Mouse (Mus musculus): Measurements from ENCODE around the gene Ptrhd1. TPM values are rescaled to one million over a fixed set of nuclear protein-coding genes. Genes with fewer than 3 reads are reported as not detected.

Ptrhd1 gene
- polyA plus RNA-seq, 1 experiment: 6.6 TPM

DNA sequence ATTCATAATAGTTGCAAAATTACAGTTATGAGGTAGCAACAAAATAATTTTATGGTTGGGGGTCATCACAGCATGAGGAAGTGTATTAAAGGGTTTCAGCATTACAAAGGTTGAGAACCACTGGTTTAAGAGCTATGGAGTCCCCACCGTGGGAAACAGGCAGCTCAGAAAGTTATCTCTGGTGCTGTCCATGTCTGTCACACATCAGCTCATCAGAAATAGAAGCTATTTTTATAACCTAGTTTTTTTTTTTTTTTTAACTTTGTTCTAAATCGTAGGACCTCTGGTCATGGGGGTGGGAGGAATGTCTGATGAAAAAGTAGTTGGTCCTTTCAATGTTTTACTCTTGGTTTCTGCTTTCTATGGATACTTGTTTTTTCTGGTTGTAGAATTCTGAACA lies 10.0 kb downstream of the Ptrhd1 start:
- no peak for DNase-seq (ENCODE audit: low read depth)

DNA sequence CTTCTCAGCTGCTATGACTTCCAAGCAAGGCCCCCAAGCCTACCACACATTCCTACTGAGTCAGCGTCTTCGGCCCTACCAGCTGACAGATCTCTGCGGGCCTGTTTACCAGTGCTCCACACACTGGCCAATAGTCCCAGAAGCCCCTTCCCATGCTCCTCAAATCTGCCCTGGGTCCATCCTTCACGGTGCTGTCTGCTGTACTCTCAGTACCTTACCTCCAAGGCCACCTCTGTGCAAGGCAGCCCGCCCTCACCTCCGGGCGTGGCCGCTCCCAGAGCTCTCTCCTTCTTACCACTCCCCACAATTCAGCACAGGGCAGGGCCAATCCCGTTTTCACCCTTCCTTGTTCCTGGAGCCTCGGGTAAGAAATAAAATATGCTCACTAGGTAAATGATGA lies 11.9 kb downstream of the Ptrhd1 start:
- no peak for DNase-seq (ENCODE audit: low read depth)

DNA sequence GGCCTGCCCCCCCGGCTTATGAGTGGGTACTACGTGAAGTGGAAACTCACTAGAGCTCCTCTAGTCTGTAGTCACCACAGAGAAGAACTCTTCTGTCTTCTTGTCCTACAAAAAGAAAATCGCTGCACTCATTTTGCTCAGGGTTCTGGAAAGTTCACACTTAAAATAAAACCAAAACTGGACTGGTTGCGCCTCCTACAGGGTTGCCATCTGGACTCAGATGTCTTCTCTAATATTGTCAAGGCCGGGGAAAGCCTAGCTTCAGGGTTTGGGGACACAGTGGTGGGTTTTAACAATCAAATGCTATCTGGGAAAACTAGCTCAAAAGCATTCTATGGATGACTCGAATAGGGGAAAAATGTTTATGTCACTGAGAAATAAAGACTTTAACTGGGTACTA lies 16.0 kb downstream of the Ptrhd1 start:
- no peak for DNase-seq (ENCODE audit: low read depth)

DNA sequence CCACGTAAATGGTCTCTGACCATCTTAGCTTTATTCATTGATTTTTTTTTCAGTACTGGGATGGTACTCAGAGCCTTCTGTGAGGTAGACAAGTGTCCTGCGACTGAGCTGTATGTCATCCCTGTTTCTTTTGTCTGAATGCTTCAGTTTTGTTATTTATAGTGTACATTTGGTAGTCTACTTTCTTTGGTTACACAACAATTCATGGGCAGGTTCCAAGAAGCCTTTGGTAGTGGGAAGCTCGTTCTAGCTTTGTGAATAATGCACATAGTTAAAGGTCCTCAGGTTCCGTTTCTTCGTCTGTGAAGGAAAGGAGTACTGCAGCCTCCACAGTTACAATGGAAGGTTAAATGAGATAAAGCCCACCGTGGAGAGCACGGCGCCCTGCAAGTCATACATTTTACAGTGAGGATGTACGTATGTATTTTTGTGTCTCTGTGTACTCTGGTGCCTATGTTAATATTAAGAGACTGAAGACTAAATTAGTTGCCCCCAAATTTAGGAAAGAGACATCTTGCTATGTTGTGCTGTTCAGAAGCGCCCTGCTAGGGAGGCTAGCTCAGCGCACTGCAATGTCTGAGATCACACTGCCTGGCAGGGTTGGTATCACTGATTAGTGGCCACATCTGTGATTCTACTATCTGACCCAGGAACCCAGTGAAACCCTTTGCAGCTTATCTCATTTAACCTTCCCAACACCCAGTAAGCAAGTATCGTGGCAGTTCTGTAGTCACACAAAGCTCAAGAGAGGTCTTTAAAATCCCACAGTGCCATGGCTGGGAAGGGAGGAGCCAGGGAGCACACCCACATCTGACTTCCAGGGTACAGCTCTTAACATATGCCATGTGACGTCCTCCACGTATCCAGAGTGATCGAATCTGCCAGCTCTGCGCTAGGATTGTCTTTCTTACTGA lies 19.2 kb downstream of the Ptrhd1 start:
- no peak for DNase-seq (ENCODE audit: low read depth)

DNA sequence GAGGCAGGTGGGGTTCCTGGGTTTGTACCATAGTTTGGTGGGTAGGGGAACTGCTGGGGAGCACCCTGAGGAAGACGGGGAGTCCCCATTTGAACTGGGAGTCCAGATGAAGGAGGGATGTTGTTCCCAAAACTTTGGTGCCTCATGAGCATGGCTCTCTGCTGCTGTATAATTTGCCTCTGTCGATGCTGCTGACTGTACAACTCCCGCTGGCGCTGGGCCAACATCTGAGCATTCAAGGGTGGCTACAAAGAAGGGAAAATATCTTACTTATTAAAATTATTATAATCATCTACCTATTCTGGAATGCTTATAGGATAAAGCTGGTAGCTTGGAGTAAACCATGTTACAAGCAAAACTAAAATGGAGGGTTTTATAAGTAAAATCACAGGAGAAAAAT lies 33.9 kb downstream of the Ptrhd1 start:
- no peak for DNase-seq (ENCODE audit: low read depth)

DNA sequence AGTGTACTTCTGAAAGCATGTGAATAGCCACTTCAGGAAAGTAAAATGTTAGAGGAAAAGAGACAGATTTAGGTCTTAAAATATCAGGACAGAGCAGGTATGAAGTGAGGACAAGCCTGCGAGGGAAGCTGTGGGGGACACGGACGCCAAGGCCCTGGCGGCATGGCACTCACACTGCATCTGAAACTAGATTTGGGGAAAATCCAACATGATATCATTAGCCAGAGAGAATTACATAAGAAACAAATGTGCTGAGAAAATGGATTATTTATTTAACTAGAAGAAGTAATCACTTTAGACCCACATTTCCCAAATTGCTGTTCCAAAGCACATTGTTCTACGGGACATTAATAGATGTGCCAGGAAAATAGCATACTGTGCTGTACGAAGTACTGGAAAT lies 37.3 kb downstream of the Ptrhd1 start:
- no peak for DNase-seq (ENCODE audit: low read depth)

DNA sequence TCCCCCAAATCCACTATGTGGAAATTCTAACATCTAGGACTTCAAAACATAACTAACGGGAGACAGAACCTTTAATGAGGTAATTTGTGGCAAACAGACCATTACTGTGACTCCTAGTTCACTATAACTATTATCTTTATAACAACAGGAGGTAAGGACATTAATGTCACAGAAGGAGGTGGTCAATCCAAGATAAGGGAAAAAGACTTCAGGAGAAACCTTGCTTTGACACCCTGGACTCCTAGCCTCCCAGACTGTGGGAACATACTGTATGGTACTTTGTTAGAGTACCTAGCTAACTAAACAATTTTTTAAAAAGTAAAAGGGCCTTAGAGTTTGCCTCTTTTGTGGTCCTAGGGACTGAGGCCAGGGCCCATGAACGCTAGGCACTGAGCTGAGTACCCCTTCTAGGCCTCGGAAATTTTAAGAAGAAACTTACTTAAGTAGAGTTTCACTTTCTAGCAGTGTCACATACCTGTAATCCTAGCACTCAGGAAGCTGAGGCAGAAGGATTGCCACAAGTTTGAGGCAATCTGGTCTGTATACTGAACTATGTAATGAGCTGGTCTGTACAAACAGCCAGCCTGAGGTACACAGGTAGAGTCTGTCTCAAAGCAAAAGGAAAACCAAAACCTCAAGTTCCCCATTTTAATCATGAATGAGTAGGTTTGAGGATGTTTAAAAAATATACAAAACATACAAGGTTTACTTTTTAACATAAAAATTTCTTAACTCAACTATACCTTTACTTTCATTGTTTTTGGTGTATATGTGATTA lies 45.3 kb downstream of the Ptrhd1 start:
- DNase-seq (ENCODE audit: low read depth): no peak

DNA sequence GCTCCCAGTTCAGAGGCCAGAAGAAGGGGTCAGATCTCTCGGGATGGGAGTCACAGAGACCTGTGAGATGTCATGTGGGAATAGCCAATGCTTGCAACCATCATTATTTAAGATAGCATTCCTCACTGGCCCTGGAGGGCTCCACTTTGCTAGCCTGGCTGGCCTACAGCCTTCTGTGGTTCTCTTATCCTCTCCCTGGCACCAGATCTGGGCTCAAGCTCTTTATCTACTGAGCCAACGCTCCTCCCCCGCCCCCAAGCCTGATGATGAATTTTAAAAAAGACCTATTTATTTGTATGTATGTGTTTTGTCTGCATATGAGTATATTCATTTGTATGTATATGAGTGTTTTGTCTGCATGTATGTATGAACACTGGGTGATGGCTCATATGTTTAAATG lies 46.1 kb downstream of the Ptrhd1 start:
- DNase-seq (ENCODE audit: low read depth): no peak

DNA sequence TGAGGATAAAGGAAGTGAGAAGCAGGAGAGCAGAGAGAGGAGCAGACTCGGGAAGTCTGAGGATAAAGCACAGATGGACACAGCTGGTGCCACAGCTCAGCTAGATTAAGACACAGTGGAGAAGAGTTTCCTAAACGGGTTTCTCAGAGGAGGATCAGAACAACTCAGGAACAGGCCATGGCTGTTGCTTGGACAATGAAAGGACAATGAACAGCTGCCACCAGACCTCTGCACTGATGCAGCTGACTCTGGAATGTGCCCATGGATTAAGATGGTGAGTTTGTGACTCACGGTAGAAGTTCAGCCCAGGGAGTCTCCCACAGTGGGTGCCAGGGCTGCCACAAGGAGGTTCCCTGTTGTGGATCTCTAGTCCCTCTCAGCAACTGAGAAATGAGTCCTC lies 51.4 kb downstream of the Ptrhd1 start:
- DNase-seq (ENCODE audit: low read depth): no peak

Other genes starting within 250 kb of the Ptrhd1 start
- gene Efr3b, start 195.1 kb upstream of the Ptrhd1 start, polyA plus RNA-seq (2012; rRNA removed): 8.1 and 10.0 TPM in 2 replicates
- gene Dnajc27, start 151.4 kb upstream of the Ptrhd1 start, polyA plus RNA-seq (2012; rRNA removed): 5.6 and 6.1 TPM in 2 replicates
- gene Adcy3, start 100.9 kb upstream of the Ptrhd1 start, polyA plus RNA-seq (2012; rRNA removed): 8.2 and 8.5 TPM in 2 replicates
- 12.6 and 13.1 TPM in 2 replicates for gene Cenpo, start 267 bp downstream of the Ptrhd1 start, polyA plus RNA-seq (2012; rRNA removed)
- 30.8 and 31.5 TPM in 2 replicates for gene Ncoa1, start 243.2 kb downstream of the Ptrhd1 start, polyA plus RNA-seq (2012; rRNA removed)